Mouse (Mus musculus) embryonic facial prominence, embryonic 14.5 days (tissue): ENCODE measurements around the gene Shank1. TPM values are rescaled to one million over a fixed set of nuclear protein-coding genes. Genes with fewer than 3 reads are reported as not detected.

Experiments used
- ATAC-seq: fragments of 200-750 bp; cut with Nextera tagmentation; 2 replicates; pipeline ENCODE4 v1.8.0; 2017; ENCODE audit warnings: low read depth, moderate number of reproducible peaks, moderate TSS enrichment
- DNase-seq: peaks from one replicate; pipeline ENCODE4 v3.0.0-alpha.2; 2015; ENCODE audit warnings: low spot score
- H3K27ac ChIP-seq: fragments of 300-500 bp; sonication (generic); replicated peaks from 2 replicates; pipeline ENCODE4 v1.5.1; 2014; ENCODE audit warnings: low read depth, mild to moderate bottlenecking, low read length, moderate library complexity
- H3K27me3 ChIP-seq: fragments of 300-500 bp; sonication (generic); replicated peaks from 2 replicates; pipeline ENCODE4 v1.6.1; 2014; ENCODE audit warnings: low read length; ENCODE audit not compliant: control insufficient read depth, insufficient read depth
- H3K36me3 ChIP-seq: fragments of 300-500 bp; sonication (generic); 2 replicates; pipeline ENCODE4 v1.6.1; 2014; ENCODE audit warnings: low read length, mixed read lengths; ENCODE audit not compliant: control insufficient read depth, insufficient read depth
- H3K4me1 ChIP-seq: fragments of 300-500 bp; sonication (generic); 2 replicates; pipeline ENCODE4 v1.6.1; 2014; ENCODE audit warnings: antibody characterized with exemption, low read length; ENCODE audit not compliant: control insufficient read depth, insufficient read depth
- H3K4me2 ChIP-seq: fragments of 300-500 bp; sonication (generic); 2 replicates; pipeline ENCODE4 v1.6.1; 2014; ENCODE audit warnings: low read depth, mild to moderate bottlenecking, low read length, moderate library complexity, mixed read lengths
- H3K4me3 ChIP-seq: fragments of 300-500 bp; sonication (generic); 2 replicates; pipeline ENCODE4 v1.5.1; 2014; ENCODE audit warnings: low read depth, mild to moderate bottlenecking, low read length
- H3K9ac ChIP-seq: fragments of 300-500 bp; sonication (generic); 2 replicates; pipeline ENCODE4 v1.6.1; 2014; ENCODE audit warnings: low read depth, mild to moderate bottlenecking, low read length, moderate library complexity, mixed read lengths
- H3K9me3 ChIP-seq: fragments of 300-500 bp; sonication (generic); 2 replicates; pipeline ENCODE4 v1.6.1; 2016; ENCODE audit warnings: low read length; ENCODE audit not compliant: control insufficient read depth
- WGBS: fragments of 180-500 bp; shearing (Covaris S2); extraction: QIAGEN DNeasy Blood & Tissue Kit; methylation state at CpG from one replicate; pipeline ENCODE4 v1.1.7; 2014; 5-methylcytosine and 5-hydroxymethylcytosine counted together
- polyA plus RNA-seq: library from polyadenylated mRNA; unstranded; fragments of >200 nt; fragmentation: Nextera tagmentation; extraction: Ambion mirVana; gene quantifications from 2 replicates; pipeline ENCODE4 v1.2.1, GENCODE M21; 2014

The Shank1 gene
- polyA plus RNA-seq, 1 experiment from 2014 or later, result 3.7 TPM

DNA sequence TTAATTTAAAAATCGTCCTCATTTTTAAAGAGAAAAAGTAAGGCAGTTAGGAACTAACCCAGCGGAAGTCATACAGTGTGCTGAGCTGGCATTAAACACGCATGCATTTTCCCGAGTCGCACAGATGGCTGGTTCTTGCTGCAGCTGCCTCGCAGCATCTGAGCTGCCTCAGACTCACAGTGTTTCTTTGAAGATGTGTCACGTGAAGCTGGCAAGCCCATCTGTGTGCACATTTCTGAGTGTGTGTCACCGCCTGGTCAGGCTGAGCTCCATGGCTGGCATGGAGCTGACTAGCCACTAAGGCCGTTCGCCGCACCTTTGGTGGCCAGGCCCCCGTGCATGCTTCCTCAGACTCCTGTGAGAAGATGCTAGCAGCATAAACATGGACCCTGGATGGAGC lies 72.5 kb downstream of the Shank1 start:
- Histone ChIP-seq H3K36me3 (no peaks in the 10 kb centered on the region), H3K27me3 (no peaks in the 10 kb centered on the region; the same call in 1 of the 2 replicates), H3K27ac (no peak overlapping the region), H3K9me3 (no peaks in the 10 kb centered on the region), H3K9ac (no peak overlapping the region), H3K4me3 (no peak overlapping the region), H3K4me2 (no peak overlapping the region), H3K4me1 (no peaks in the 10 kb centered on the region)
- WGBS, result 69% methylated on average over 12 of the region's 12 CpGs
- DNase-seq (no peak), ATAC-seq (peak; percentile 20; the same call in 1 of the 2 replicates)

DNA sequence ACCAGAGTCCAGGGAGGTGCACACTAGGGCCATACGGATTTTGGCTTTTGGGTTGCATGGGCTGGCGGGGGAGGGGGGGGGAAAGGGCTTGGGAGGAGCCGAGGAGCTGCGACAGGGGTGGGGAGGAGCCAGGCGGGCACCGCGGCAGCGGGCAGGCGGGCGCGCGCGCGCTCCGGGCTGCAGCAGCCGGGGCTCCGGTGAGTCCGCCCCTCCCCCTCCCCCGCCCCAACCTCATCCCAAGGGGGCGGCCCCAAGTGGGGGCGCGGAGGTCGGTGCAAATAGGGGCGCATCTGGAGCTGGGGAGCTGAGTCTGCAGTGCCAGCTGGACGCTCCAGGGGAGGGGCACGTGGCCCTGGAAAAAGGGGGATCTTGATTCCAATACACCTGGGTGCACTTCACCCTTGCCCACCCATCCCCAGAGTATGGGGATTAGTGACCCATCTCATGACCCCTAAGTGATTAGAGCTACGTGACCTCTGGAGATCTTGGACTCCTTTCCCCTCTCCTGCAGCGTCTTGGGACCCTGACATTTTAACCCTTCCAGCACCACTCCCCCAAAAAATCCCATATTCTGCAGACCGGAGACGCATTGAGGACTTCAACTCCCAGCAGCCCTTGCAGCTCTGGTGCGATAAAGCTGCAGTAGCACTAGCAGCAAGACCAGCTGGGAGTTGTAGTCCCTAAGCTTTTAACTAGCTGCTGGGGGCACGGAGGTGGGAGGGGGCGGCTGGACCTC lies 74.1 kb downstream of the Shank1 start, which contains the start of gene Syt3:
Gene Syt3 (plus strand): TSS at position 123 of the 736 bp plus-strand sequence.
- H3K4me3 ChIP-seq, result peak within 1 kb of the TSS; percentile 50
- no peaks in the 10 kb centered on the region for H3K9me3 ChIP-seq
- no peaks in the 10 kb centered on the region for H3K36me3 ChIP-seq
- no peaks in the 10 kb centered on the region; the same call in 1 of the 2 replicates for H3K27me3 ChIP-seq
- H3K27ac ChIP-seq, result no peak within 1 kb of the TSS
- ATAC-seq (peak; percentile 88), DNase-seq (peak; percentile 86)
- H3K4me2 ChIP-seq, result peak within 1 kb of the TSS; percentile 91
- H3K9ac ChIP-seq, result peak within 1 kb of the TSS; percentile 56
- 0% methylated on average over 12 of the region's 33 CpGs for WGBS
- H3K4me1 ChIP-seq, result no peaks in the 10 kb centered on the region

DNA sequence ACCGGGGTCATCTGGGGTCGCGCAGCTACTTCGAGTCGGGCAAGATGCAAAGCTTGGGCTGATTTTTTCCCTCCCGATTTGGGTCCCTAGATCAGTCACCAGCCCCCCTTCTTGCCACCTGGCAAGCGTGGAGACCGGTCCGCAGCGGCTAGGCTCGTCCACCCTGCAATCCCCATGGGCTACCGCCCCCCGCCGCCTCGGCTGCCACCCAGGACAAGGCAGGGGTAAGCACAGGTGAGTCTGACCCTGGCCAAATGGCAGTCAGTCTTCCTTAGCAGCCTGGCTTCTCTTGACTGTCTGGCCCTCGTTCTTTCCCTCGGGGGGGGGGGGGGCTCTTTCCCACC lies 74.6 kb downstream of the Shank1 start:
- Histone ChIP-seq H3K27me3 (no peaks in the 10 kb centered on the region; the same call in 1 of the 2 replicates), H3K9me3 (no peaks in the 10 kb centered on the region), H3K4me1 (no peaks in the 10 kb centered on the region), H3K36me3 (no peaks in the 10 kb centered on the region), H3K4me3 (peak overlapping the region; percentile 50), H3K9ac (peak overlapping the region; percentile 56), H3K27ac (no peak overlapping the region), H3K4me2 (peak overlapping the region; percentile 91)
- WGBS, result 0% methylated on average over 14 of the region's 17 CpGs
- ATAC-seq (peak; percentile 34; the same call in 1 of the 2 replicates), DNase-seq (no peak)

DNA sequence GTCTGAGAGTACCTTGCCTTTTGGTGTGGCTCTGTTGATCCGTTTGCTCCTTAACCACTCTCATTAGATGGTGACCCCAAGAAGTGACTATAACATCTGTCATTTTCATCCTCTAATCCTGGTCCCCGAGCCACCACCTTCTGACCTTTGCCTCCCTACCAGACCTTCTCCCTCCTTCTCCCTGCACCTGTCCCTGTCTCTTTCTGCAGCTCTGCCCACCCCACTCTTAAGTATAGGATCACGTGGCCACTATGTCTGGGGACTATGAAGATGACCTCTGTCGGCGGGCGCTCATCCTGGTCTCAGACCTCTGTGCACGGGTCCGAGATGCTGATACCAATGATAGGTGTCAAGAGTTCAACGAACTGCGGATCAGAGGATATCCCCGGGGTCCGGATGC lies 75.7 kb downstream of the Shank1 start, which contains the start of gene 1700008O03Rik:
Gene 1700008O03Rik (minus strand): TSS at position 101 of the 400 bp plus-strand sequence.
- peak within 1 kb of the TSS; percentile 50 for H3K4me3 ChIP-seq
- H3K9ac ChIP-seq, result peak within 1 kb of the TSS; percentile 56
- no peaks in the 10 kb centered on the region for H3K36me3 ChIP-seq
- WGBS, result 78% methylated on average over 12 of the region's 12 CpGs
- H3K4me2 ChIP-seq, result peak within 1 kb of the TSS; percentile 91
- no peaks in the 10 kb centered on the region for H3K9me3 ChIP-seq
- H3K27me3 ChIP-seq, result no peaks in the 10 kb centered on the region; the same call in 1 of the 2 replicates
- no peak within 1 kb of the TSS for H3K27ac ChIP-seq
- H3K4me1 ChIP-seq, result no peaks in the 10 kb centered on the region
- DNase-seq (no peak), ATAC-seq (no peak)

DNA sequence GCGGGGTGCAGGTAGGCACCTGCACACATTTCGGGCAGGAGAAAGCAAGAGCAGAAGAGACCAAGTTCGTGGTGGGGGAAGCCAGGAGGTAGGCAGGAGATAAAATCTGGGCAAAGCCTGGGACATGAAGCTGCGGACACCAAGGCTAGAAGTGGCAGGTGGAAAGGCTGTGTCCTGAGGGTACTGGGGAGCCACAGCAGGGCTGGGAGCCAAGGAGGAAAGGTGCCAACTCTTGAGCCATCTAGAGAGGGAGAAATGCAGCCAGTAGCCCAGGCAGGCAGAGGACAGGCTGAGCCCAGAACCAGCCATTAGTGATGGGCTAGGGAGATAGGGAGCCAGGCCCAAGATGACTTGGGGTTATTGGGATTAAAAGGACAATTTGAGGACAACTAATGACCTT lies 81.8 kb downstream of the Shank1 start:
- Histone ChIP-seq H3K27me3 (no peaks in the 10 kb centered on the region), H3K9me3 (no peaks in the 10 kb centered on the region), H3K4me1 (no peaks in the 10 kb centered on the region), H3K4me3 (no peak overlapping the region), H3K36me3 (no peaks in the 10 kb centered on the region), H3K27ac (no peak overlapping the region), H3K9ac (no peak overlapping the region), H3K4me2 (no peak overlapping the region)
- ATAC-seq (no peak), DNase-seq (no peak)
- WGBS, result 69% methylated on average over 4 of the region's 4 CpGs

DNA sequence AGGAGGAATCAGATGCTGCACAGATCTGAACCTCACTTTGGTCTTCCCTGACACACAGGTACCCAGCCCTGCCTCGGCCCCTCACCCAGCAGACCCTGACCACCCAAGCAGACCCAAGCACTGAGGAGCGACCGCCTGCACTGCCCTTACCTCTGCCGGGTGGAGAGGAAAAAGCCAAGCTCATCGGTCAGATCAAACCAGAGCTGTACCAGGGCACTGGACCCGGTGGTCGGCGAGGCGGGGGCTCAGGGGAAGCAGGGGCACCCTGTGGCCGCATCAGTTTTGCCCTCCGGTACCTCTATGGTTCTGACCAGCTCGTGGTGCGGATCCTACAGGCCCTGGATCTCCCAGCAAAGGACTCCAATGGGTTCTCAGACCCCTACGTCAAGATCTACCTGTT lies 82.3 kb downstream of the Shank1 start:
- 82% methylated on average over 9 of the region's 14 CpGs for WGBS
- no peak for ATAC-seq

DNA sequence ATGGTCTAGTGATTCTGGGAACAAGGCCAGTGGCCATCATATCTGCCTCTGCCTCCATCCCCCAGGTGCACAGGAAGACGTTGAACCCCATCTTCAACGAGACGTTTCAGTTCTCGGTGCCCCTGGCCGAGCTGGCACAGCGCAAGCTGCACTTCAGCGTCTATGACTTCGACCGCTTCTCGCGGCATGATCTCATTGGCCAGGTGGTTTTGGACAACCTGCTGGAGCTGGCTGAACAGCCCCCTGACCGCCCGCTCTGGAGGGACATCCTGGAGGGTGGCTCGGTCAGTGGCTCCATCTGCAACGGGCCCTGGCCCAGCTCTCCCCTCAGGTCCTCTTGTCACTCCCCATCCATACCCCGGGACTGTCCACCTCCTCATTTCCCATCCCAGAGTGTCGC lies 83.2 kb downstream of the Shank1 start:
- Histone ChIP-seq H3K4me2 (no peak overlapping the region), H3K27ac (no peak overlapping the region), H3K4me1 (no peaks in the 10 kb centered on the region), H3K9ac (no peak overlapping the region), H3K4me3 (no peak overlapping the region), H3K36me3 (no peaks in the 10 kb centered on the region), H3K27me3 (no peaks in the 10 kb centered on the region), H3K9me3 (no peaks in the 10 kb centered on the region)
- 92% methylated on average over 17 of the region's 17 CpGs for whole genome bisulfite sequencing
- DNase-seq (no peak), ATAC-seq (no peak)

More for the DNA sequence above, 82.3 kb downstream of the Shank1 start:
- Histone ChIP-seq H3K9me3 (no peaks in the 10 kb centered on the region), H3K4me3 (no peak overlapping the region), H3K9ac (no peak overlapping the region), H3K27ac (no peak overlapping the region), H3K4me1 (no peaks in the 10 kb centered on the region), H3K4me2 (no peak overlapping the region), H3K36me3 (no peaks in the 10 kb centered on the region), H3K27me3 (no peaks in the 10 kb centered on the region)
- DNase-seq, result no peak

DNA sequence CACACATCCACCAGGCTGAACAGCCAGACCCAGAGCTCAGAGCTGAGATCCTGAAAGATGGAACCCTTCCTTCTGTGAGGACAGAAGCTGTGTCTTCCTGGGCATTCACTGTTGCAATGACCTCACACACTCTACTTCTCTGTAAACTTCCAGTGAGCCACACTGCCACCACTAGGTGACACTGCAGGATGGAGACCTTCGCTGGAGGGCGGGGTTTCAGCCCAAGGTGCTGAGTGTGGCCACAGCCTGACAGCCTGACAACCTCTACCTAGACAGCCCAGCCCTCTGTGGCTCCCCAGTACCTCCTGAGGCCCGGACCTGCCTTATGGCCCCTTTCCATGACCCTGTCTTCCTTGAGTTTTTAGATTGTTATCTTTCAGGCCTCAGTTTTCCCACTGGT lies 88.5 kb downstream of the Shank1 start:
- 18% methylated on average over 3 of the region's 3 CpGs for WGBS
- Histone ChIP-seq H3K27me3 (no peaks in the 10 kb centered on the region), H3K4me2 (no peak overlapping the region), H3K4me3 (no peak overlapping the region), H3K36me3 (no peaks in the 10 kb centered on the region), H3K9ac (no peak overlapping the region), H3K9me3 (no peaks in the 10 kb centered on the region), H3K4me1 (no peaks in the 10 kb centered on the region), H3K27ac (no peak overlapping the region)
- peak; percentile 53; the same call in 1 of the 2 replicates for ATAC-seq
- DNase-seq, result peak; percentile 50

DNA sequence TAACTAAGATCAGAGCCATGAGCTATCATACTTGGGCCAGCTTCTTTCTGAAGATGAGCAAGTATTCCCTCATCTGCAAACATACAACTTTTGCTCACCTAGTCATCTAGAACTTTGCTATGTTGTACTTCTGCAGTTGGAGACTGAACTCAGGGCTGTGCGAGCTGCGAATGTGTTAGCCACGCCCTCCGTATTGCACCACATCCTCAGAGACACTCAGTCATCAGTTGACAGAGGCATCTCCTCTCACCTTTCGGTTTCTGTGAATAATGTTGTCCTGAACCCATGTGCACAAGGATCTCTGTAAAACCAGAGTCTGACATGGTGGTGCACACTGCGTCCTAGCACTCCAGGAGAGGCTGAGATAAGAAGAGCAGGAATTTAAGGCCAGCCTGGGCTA lies 91.6 kb downstream of the Shank1 start:
- no peak for ATAC-seq
- no peak overlapping the region for H3K27ac ChIP-seq
- 77% methylated on average over 6 of the region's 6 CpGs for WGBS

More for the DNA sequence above, 91.6 kb downstream of the Shank1 start:
- no peak for DNase-seq
- no peaks in the 10 kb centered on the region for H3K4me1 ChIP-seq
- H3K4me2 ChIP-seq, result no peak overlapping the region
- H3K27me3 ChIP-seq, result no peaks in the 10 kb centered on the region
- H3K9ac ChIP-seq, result no peak overlapping the region
- no peaks in the 10 kb centered on the region for H3K36me3 ChIP-seq
- no peaks in the 10 kb centered on the region for H3K9me3 ChIP-seq
- no peak overlapping the region for H3K4me3 ChIP-seq
